Mouse (Mus musculus) midbrain, postnatal 0 days (tissue): ENCODE measurements at regions not wholly inside any gene's neighbourhood (a gene's known extent, or its start where the extent isn't known, plus 50 kb on each side); places are given as distances from the start of the nearest gene placed in this dataset.

ENCODE experiments used
- ATAC-seq: fragments of 200-750 bp; cut with Nextera tagmentation; 2 replicates; pipeline ENCODE4 v1.8.0; 2017; ENCODE audit warnings: moderate number of reproducible peaks, mild to moderate bottlenecking, moderate TSS enrichment, moderate library complexity; ENCODE audit not compliant: low FRiP score
- DNase-seq: peaks from one replicate; pipeline ENCODE4 v3.0.0-alpha.2; 2015; ENCODE audit warnings: low spot score
- H3K27ac ChIP-seq: fragments of 300-500 bp; sonication (generic); 2 replicates; pipeline ENCODE4 v1.5.1; 2014; ENCODE audit warnings: low read depth, mild to moderate bottlenecking, low read length, mixed read lengths
- H3K27me3 ChIP-seq: fragments of 300-500 bp; sonication (generic); 2 replicates; pipeline ENCODE4 v1.6.1; 2014; ENCODE audit warnings: low read length, control low read depth, mixed read lengths; ENCODE audit not compliant: insufficient read depth
- H3K36me3 ChIP-seq: fragments of 300-500 bp; sonication (generic); 2 replicates; pipeline ENCODE4 v1.6.1; 2014; ENCODE audit warnings: low read length, control low read depth, mixed read lengths; ENCODE audit not compliant: insufficient read depth
- H3K4me1 ChIP-seq: fragments of 300-500 bp; sonication (generic); 2 replicates; pipeline ENCODE4 v1.6.1; 2014; ENCODE audit warnings: mild to moderate bottlenecking, control low read depth, antibody characterized with exemption, low read length, mixed read lengths; ENCODE audit not compliant: insufficient read depth
- H3K4me2 ChIP-seq: fragments of 300-500 bp; sonication (generic); 2 replicates; pipeline ENCODE4 v1.6.1; 2014; ENCODE audit warnings: low read depth, mild to moderate bottlenecking, low read length, mixed read lengths; ENCODE audit not compliant: poor library complexity, severe bottlenecking
- H3K4me3 ChIP-seq: fragments of 300-500 bp; sonication (generic); 2 replicates; pipeline ENCODE4 v1.5.1; 2014; ENCODE audit warnings: low read depth, mild to moderate bottlenecking, low read length, moderate library complexity
- H3K9ac ChIP-seq: fragments of 300-500 bp; sonication (generic); replicated peaks from 2 replicates; pipeline ENCODE4 v1.6.1; 2014; ENCODE audit warnings: mild to moderate bottlenecking, low read length, moderate library complexity, mixed read lengths; ENCODE audit not compliant: poor library complexity, severe bottlenecking
- H3K9me3 ChIP-seq: fragments of 300-500 bp; sonication (generic); 2 replicates; pipeline ENCODE4 v1.6.1; 2016; ENCODE audit warnings: low read length, control low read depth
- CTCF ChIP-seq: IDR thresholded peaks from 2 replicates; pipeline ENCODE4 v1.5.1; 2016; ENCODE audit warnings: antibody characterized with exemption, mild to moderate bottlenecking
- WGBS: fragments of 180-500 bp; shearing (Covaris S2); extraction: QIAGEN DNeasy Blood & Tissue Kit; methylation state at CpG from one replicate; pipeline ENCODE4 v1.1.7; 2014; 5-methylcytosine and 5-hydroxymethylcytosine counted together

DNA sequence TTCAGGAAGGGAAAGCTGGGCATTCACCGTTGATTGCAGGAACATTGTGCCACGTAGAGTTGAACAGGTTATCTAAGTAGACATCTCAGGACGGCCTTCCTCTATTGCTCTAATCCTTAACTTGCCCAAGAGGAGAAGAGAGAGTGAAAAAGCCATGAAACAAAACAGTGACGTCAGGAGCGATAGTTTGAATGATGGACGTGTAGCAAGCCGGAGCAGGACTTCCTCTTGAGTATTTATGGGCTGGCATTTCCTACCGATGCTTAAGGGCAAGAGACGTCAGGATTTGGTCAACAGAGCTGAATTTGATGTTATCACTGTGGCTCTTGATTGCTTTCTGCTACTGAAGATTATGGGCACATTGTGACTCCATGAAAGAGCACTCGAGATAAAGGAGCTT lies 130.5 kb upstream of the Arhgap28 start:
- H3K4me1 ChIP-seq, result no peaks in the 10 kb centered on the region
- no peak overlapping the region for H3K4me3 ChIP-seq
- no peak overlapping the region for H3K4me2 ChIP-seq
- TF ChIP-seq CTCF, result no peak
- DNase-seq, result no peak
- no peak for ATAC-seq
- 81% methylated on average over 10 of the region's 10 CpGs for WGBS
- H3K27ac ChIP-seq, result no peak overlapping the region
- no peaks in the 10 kb centered on the region for H3K9me3 ChIP-seq
- no peaks in the 10 kb centered on the region for H3K27me3 ChIP-seq
- no peak overlapping the region for H3K9ac ChIP-seq
- H3K36me3 ChIP-seq, result no peaks in the 10 kb centered on the region

DNA sequence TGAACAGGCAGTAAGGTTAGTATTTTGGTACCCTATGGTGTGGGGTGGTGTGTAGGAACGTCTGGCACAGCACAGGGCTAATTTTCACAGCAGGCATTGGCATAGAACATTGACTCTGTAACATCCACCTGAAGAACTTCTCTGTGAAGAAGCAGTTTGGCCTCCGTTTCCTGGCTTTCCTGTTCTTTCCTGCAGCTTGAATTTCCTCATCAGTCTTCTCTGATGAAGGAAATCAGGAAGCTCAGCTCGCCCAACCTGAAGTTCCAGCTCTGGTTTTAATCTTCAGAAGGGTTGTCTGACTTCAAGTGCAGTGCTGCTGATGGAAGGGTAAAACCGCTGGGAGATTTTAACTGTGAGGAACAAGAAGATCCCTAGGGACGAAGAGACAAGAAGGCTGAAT lies 131.5 kb upstream of the Arhgap28 start:
- no peak for DNase-seq
- Histone ChIP-seq H3K4me1 (no peaks in the 10 kb centered on the region), H3K9me3 (no peaks in the 10 kb centered on the region), H3K36me3 (no peaks in the 10 kb centered on the region), H3K4me3 (no peak overlapping the region), H3K4me2 (no peak overlapping the region), H3K9ac (no peak overlapping the region), H3K27ac (no peak overlapping the region), H3K27me3 (no peaks in the 10 kb centered on the region)
- 66% methylated on average over 5 of the region's 5 CpGs for WGBS
- ATAC-seq, result no peak
- TF ChIP-seq CTCF, result no peak

DNA sequence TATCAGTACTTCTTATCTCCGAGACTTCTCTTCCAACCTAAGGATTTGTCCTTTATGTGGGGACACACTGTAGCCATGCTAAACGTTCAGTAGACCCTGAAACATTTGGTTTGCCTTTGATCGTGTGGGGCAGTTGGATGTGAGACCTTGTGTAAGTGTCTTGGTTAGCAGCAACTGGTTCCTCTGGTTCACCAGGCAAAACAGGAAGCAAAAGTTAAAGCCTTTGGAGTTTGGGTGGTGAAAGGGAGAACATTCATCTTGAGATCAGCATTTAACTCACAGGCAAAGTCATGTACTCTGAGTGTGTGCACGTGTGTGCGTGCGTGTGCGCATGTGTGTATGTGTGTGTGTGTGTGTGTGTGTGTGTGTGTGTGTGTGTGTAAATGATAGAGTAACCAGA lies 130.3 kb upstream of the L3mbtl4 start:
- Histone ChIP-seq H3K27me3 (no peaks in the 10 kb centered on the region), H3K4me1 (no peaks in the 10 kb centered on the region), H3K9me3 (no peaks in the 10 kb centered on the region), H3K4me2 (no peak overlapping the region), H3K36me3 (no peaks in the 10 kb centered on the region), H3K4me3 (no peak overlapping the region), H3K9ac (no peak overlapping the region), H3K27ac (no peak overlapping the region)
- no peak for TF ChIP-seq CTCF
- WGBS, result 96% methylated on average over 7 of the region's 7 CpGs
- no peak for ATAC-seq
- no peak for DNase-seq

DNA sequence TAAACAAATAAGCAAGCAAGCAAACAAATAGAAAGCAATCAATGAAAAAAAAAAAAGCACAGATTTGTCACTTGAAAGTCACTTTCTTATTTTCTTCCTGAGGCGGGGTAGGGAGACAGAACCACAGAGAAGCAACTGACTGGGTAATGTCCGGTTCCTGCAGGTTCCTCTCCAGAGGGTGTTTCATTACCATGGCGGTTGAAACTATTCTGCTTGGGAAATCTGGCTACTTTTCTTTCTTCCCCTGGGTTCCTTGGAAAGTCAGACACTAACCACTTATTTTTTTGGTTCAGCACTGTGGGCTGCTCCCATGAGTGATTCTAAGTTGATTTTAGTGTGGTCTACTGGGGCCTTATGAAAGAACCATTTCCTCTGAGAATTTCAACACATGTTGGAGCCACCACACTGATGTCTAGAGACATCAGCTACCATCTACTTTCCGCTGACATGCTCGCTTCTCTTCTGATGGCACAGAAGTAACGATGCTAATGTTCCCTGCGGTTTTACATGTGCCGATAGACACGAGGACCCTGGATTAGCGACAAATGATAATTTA lies 124.3 kb upstream of the L3mbtl4 start:
- no peaks in the 10 kb centered on the region for H3K9me3 ChIP-seq
- 96% methylated on average over 10 of the region's 10 CpGs for WGBS

DNA sequence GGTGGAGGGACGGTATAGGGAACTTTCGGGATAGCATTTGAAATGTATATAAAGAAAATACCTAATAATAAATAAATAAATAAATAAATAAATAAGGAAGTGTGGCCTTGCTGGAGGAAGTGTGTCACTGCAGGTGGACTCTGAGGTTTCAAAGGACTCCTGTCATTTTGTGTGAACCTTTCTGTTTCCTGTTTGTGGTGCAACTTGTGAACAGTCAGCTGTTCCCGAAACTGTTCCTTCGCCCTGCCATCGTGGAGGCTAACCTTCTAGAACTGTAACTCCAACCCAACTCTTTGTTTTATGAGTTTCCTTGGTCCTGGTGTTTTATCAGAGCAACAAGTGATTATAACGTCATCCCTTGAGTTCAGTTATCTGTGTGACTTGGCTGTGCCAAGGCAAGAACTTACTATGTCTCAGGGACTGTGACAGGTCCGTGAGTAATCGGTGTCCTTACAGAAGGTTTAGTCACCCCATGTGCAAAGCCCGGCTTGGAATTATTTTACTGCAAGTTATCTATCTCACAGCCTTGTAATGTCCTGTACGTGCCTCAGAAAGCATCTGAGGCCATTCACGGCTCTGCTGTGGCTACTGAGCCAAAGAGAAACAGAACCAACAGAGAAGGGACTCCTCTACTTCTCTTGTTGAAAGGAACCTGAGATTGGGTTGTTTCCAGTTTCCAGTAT lies 121.0 kb upstream of the L3mbtl4 start:
- Histone ChIP-seq H3K27ac (no peak overlapping the region), H3K36me3 (no peaks in the 10 kb centered on the region), H3K9me3 (no peaks in the 10 kb centered on the region), H3K4me1 (no peaks in the 10 kb centered on the region), H3K4me2 (no peak overlapping the region), H3K4me3 (no peak overlapping the region), H3K27me3 (no peaks in the 10 kb centered on the region), H3K9ac (no peak overlapping the region)
- 88% methylated on average over 11 of the region's 11 CpGs for WGBS
- no peak for ATAC-seq
- TF ChIP-seq CTCF, result no peak
- no peak for DNase-seq

More for the DNA sequence above, 124.3 kb upstream of the L3mbtl4 start:
- no peak overlapping the region for H3K27ac ChIP-seq
- no peak overlapping the region for H3K4me3 ChIP-seq
- no peaks in the 10 kb centered on the region for H3K4me1 ChIP-seq
- no peak for TF ChIP-seq CTCF
- ATAC-seq (no peak), DNase-seq (no peak)
- no peak overlapping the region for H3K9ac ChIP-seq
- no peak overlapping the region for H3K4me2 ChIP-seq
- H3K36me3 ChIP-seq, result no peaks in the 10 kb centered on the region
- H3K27me3 ChIP-seq, result no peaks in the 10 kb centered on the region

DNA sequence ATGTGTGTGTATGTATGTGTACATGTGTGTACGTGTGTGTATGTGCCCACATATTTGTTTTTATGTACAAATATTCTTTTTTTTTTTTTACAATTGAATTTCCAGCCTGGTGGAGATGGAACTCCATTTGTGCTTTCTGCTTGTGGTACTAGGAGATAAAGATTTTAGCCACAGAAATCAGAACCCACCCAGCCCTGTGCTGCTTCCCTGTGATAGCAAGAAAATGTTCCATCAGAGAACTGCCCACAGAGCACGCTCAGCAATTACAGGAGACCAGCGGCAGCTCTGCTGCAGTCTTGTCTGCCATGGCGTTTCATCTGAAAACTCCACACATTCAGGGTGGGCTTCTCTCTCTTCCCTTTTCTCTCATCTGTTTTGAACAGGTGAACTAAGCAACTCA lies 118.7 kb upstream of the L3mbtl4 start:
- Histone ChIP-seq H3K4me3 (no peak overlapping the region), H3K4me2 (no peak overlapping the region), H3K27me3 (no peaks in the 10 kb centered on the region), H3K36me3 (no peaks in the 10 kb centered on the region), H3K9ac (no peak overlapping the region), H3K9me3 (no peaks in the 10 kb centered on the region), H3K4me1 (no peaks in the 10 kb centered on the region), H3K27ac (no peak overlapping the region)
- 82% methylated on average over 4 of the region's 4 CpGs for WGBS
- ATAC-seq, result no peak
- TF ChIP-seq CTCF, result no peak
- no peak for DNase-seq
